Comparison of ENCODE assay signal across 19 mouse cellular contexts in the genomic region with DNA sequence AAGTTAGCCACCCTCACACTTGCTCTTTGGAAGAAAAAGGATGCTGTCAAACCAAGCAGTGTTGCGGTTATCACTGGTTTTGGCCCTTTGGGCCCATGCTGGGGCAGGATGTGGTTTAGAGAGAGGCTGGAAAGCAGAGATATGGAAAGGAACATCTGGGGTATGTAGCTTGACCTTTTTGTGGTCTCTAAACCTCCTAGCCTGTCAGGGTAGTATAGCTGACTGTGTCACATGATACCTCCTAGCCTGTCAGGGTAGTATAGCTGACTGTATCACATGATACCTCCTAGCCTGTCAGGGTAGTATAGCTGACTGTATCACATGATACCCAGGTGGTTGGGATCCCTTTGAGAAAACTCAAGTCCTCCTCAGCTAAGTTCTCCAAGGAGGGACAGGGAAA. TPM values are rescaled to one million over a fixed set of nuclear protein-coding genes. Genes with fewer than 3 reads are reported as not detected.
A peak's percentile ranks its signal among the peaks of the same experiment; 100 is the strongest.
DNase-seq lines count a peak whose midpoint lies in the region; ATAC-seq and TF ChIP-seq lines count a peak whose summit lies in the region.
"Had no signal": no experiment of that assay in that cellular context is flagged by ENCODE, and none has a peak within 500 bp of the region (broad histone marks: within the 10 kb centered on the region; RNA-seq: fewer than 3 reads in every experiment).

No protein-coding gene starts in this region.

- no peaks in the 10 kb centered on the region for H3K9me3 ChIP-seq in lung, postnatal 0 days (ENCODE audit: low read length)
- H3K9me3 ChIP-seq in liver, embryonic 16.5 days (replicated peaks; ENCODE audit: control insufficient read depth, low read length) = no peaks in the 10 kb centered on the region
- H3K9me3 ChIP-seq: embryonic facial prominence, embryonic 13.5 days had no signal

- intact Hi-C loops in heart, adult 2 months (cut with DNase I) = no loop called here

- no peak for ATAC-seq in lung, postnatal 0 days
- peak; percentile 43 for ATAC-seq in granulocyte monocyte progenitor cell, adult 5-6 weeks (replicated peaks; ENCODE audit: poor library complexity, severe bottlenecking)
- peak; percentile 67 for ATAC-seq in liver, embryonic 16.5 days (ENCODE audit: low read depth)
- ATAC-seq: Patski had no signal

- H3K27ac ChIP-seq in lung, postnatal 0 days (ENCODE audit: low read length) = no peak overlapping the region
- no peak overlapping the region for H3K27ac ChIP-seq in liver, embryonic 16.5 days (ENCODE audit: low read length)
- H3K27ac ChIP-seq in heart, adult 2 months = no peak overlapping the region

- H3K27me3 ChIP-seq in lung, postnatal 0 days (replicated peaks; ENCODE audit: insufficient read depth, low read length) = peaks cover 6% of the 10 kb centered on the region; the same call in 1 of the 2 replicates
- peaks cover 14% of the 10 kb centered on the region for H3K27me3 ChIP-seq in liver, embryonic 16.5 days (ENCODE audit: control insufficient read depth, insufficient read depth, low read depth, low read length)
- H3K27me3 ChIP-seq in heart, adult 2 months (ENCODE audit: control insufficient read depth, insufficient read depth, low read length) = no peaks in the 10 kb centered on the region

- no peaks in the 10 kb centered on the region for H3K79me2 ChIP-seq in heart, adult 2 months (replicated peaks; ENCODE audit: control insufficient read depth, insufficient read depth, low read length)

- TF ChIP-seq POLR2A in heart, adult 2 months (IDR thresholded peaks at IDR 0.05; ENCODE audit: insufficient read depth, low read depth, low read length) = no peak

- WGBS in lung, postnatal 0 days = 90% methylated on average over 1 of the region's 1 CpGs
- 11% methylated on average over 1 of the region's 1 CpGs for WGBS in liver, embryonic 16.5 days (ENCODE audit: insufficient replicate concordance)
- 78% methylated on average over 1 of the region's 1 CpGs for WGBS in heart, adult 2 months

- no peak for TF ChIP-seq EP300 in lung, postnatal 0 days (IDR thresholded peaks at IDR 0.05)
- no peak for TF ChIP-seq EP300 in heart, adult 2 months (IDR thresholded peaks at IDR 0.05; ENCODE audit: insufficient read depth, low read depth, low read length)

- TF ChIP-seq CTCF in lung, postnatal 0 days (IDR thresholded peaks at IDR 0.05) = no peak
- TF ChIP-seq CTCF in heart, adult 2 months (IDR thresholded peaks at IDR 0.05) = no peak

- DNase-seq in lung, postnatal 0 days (ENCODE audit: low spot score) = peak; percentile 4
- DNase-seq in lung, postnatal 10 days = no peak
- DNase-seq in kidney, postnatal 36 days = no peak
- no peak for DNase-seq in frontal cortex, postnatal 25 days (ENCODE audit: low spot score in 2 of 2)
- DNase-seq in heart, adult 2 months = no peak
- no peak for DNase-seq in neural tube, embryonic 10.5 days (ENCODE audit: extremely low spot score, low spot score)
- DNase-seq: adrenal gland, adult 2 months; cerebellum, adult 9-11 months; heart, adult 18-20 months; heart, postnatal 14 days; left cerebral cortex, postnatal 4 days; lung, embryonic 14.5 days; spleen, adult 18-20 months had no signal

- H3K9ac ChIP-seq in lung, postnatal 0 days (replicated peaks; ENCODE audit: low read depth) = no peak overlapping the region
- H3K9ac ChIP-seq in liver, embryonic 16.5 days (ENCODE audit: low read depth, low read length) = no peak overlapping the region
- no peak overlapping the region for H3K9ac ChIP-seq in heart, adult 2 months (ENCODE audit: low read depth, low read length)
- H3K9ac ChIP-seq: embryonic facial prominence, embryonic 13.5 days; lung, embryonic 14.5 days had no signal

- peaks cover 8% of the 10 kb centered on the region for H3K4me1 ChIP-seq in lung, postnatal 0 days (ENCODE audit: insufficient read depth, low read depth, low read length)
- peaks cover 17% of the 10 kb centered on the region for H3K4me1 ChIP-seq in liver, embryonic 16.5 days (ENCODE audit: control insufficient read depth, low read depth, low read length)
- peaks cover 4% of the 10 kb centered on the region for H3K4me1 ChIP-seq in heart, adult 2 months (ENCODE audit: control insufficient read depth, insufficient read depth, low read length)

- H3K4me2 ChIP-seq in lung, postnatal 0 days (replicated peaks; ENCODE audit: low read depth, low read length) = no peak overlapping the region
- no peak overlapping the region for H3K4me2 ChIP-seq in liver, embryonic 16.5 days (ENCODE audit: low read depth, low read length)
- H3K4me2 ChIP-seq: lung, embryonic 14.5 days; midbrain, embryonic 11.5 days had no signal

- no peak overlapping the region for H3K4me3 ChIP-seq in lung, postnatal 0 days (ENCODE audit: low read depth, low read length)
- H3K4me3 ChIP-seq in liver, embryonic 16.5 days (ENCODE audit: low read depth, low read length) = no peak overlapping the region
- no peak overlapping the region for H3K4me3 ChIP-seq in heart, adult 2 months
- H3K4me3 ChIP-seq: embryonic facial prominence, embryonic 13.5 days had no signal

- no peaks in the 10 kb centered on the region for H3K36me3 ChIP-seq in lung, postnatal 0 days (ENCODE audit: insufficient read depth, low read length)
- H3K36me3 ChIP-seq in liver, embryonic 16.5 days (ENCODE audit: control insufficient read depth, insufficient read depth) = no peaks in the 10 kb centered on the region
- H3K36me3 ChIP-seq in heart, adult 2 months (ENCODE audit: control insufficient read depth, insufficient read depth, low read length) = no peaks in the 10 kb centered on the region
- H3K36me3 ChIP-seq: embryonic facial prominence, embryonic 13.5 days had no signal

RNA-seq across cellular contexts. Expression of a gene that starts 1.2 kb away (rescaled TPM):
- 7.7 and 9.9 TPM in 2 replicates for polyA plus RNA-seq in lung, postnatal 0 days (2015; fragmentation: Nextera tagmentation; extraction: Ambion mirVana)
- 11.0 and 16.9 TPM in 2 replicates for total RNA-seq in granulocyte monocyte progenitor cell, adult 5-6 weeks (2014; fragmentation: Nextera tagmentation)
- total RNA-seq in granulocyte monocyte progenitor cell, adult 5-6 weeks (2017) = 10.3 and 10.8 TPM in 2 replicates
- 5.4 and 5.5 TPM in 2 replicates for polyA plus RNA-seq in liver, embryonic 16.5 days (2015; fragmentation: Nextera tagmentation; extraction: Ambion mirVana)
- 1 to 10 TPM; 7.7 to 8.2 TPM for total RNA-seq in heart, adult 2 months (2021)
- 7.7 and 18.7 TPM in 2 replicates for polyA plus RNA-seq in heart, adult 2 months (2012; rRNA removed)

RNA-seq across cellular contexts. Expression of a gene that starts 1.6 kb away (rescaled TPM):
- 4.0 and 4.2 TPM in 2 replicates for polyA plus RNA-seq in lung, postnatal 0 days (2015; fragmentation: Nextera tagmentation; extraction: Ambion mirVana)
- total RNA-seq in granulocyte monocyte progenitor cell, adult 5-6 weeks (2014; fragmentation: Nextera tagmentation) = 4.3 and 12.5 TPM in 2 replicates
- 1.2 and 1.9 TPM in 2 replicates for total RNA-seq in granulocyte monocyte progenitor cell, adult 5-6 weeks (2017)
- polyA plus RNA-seq in liver, embryonic 16.5 days (2015; fragmentation: Nextera tagmentation; extraction: Ambion mirVana) = 4.9 and 6.3 TPM in 2 replicates
- total RNA-seq in heart, adult 2 months (2021) = 10 to 100 TPM in 1 of 2 experiments, 1 to 10 TPM in 1; 4.0 to 27.2 TPM
- polyA plus RNA-seq in heart, adult 2 months (2012; rRNA removed) = 8.6 and 21.7 TPM in 2 replicates

RNA-seq across cellular contexts. Expression of a gene that starts 15.2 kb away (rescaled TPM):
- 85.6 and 94.9 TPM in 2 replicates for polyA plus RNA-seq in lung, postnatal 0 days (2015; fragmentation: Nextera tagmentation; extraction: Ambion mirVana)
- 3.1 TPM in 1 of 2 replicates, not detected in the other for total RNA-seq in granulocyte monocyte progenitor cell, adult 5-6 weeks (2014; fragmentation: Nextera tagmentation)
- not detected in 2 replicates for total RNA-seq in granulocyte monocyte progenitor cell, adult 5-6 weeks (2017)
- 0.16 and 0.34 TPM in 2 replicates for polyA plus RNA-seq in liver, embryonic 16.5 days (2015; fragmentation: Nextera tagmentation; extraction: Ambion mirVana)
- total RNA-seq in heart, adult 2 months (2021) = 1 to 10 TPM; 2.5 to 4.9 TPM
- 16.0 and 21.1 TPM in 2 replicates for polyA plus RNA-seq in heart, adult 2 months (2012; rRNA removed)
- polyA plus RNA-seq: midbrain, embryonic 11.5 days; neural tube, embryonic 11.5 days had no signal

RNA-seq across cellular contexts. Expression of a gene that starts 26.4 kb away (rescaled TPM):
- 256 and 260 TPM in 2 replicates for polyA plus RNA-seq in lung, postnatal 0 days (2015; fragmentation: Nextera tagmentation; extraction: Ambion mirVana)
- not detected in 2 replicates for total RNA-seq in granulocyte monocyte progenitor cell, adult 5-6 weeks (2014; fragmentation: Nextera tagmentation)
- total RNA-seq in granulocyte monocyte progenitor cell, adult 5-6 weeks (2017) = not detected in 2 replicates
- polyA plus RNA-seq in liver, embryonic 16.5 days (2015; fragmentation: Nextera tagmentation; extraction: Ambion mirVana) = 15.7 and 16.0 TPM in 2 replicates
- total RNA-seq in heart, adult 2 months (2021) = 10 to 100 TPM; 58.5 to 81.3 TPM
- polyA plus RNA-seq in heart, adult 2 months (2012; rRNA removed) = 77.1 and 87.2 TPM in 2 replicates

RNA-seq across cellular contexts. Expression of a gene that starts 59.2 kb away (rescaled TPM):
- 19.2 and 21.6 TPM in 2 replicates for polyA plus RNA-seq in lung, postnatal 0 days (2015; fragmentation: Nextera tagmentation; extraction: Ambion mirVana)
- 1.3 and 2.4 TPM in 2 replicates for total RNA-seq in granulocyte monocyte progenitor cell, adult 5-6 weeks (2014; fragmentation: Nextera tagmentation)
- total RNA-seq in granulocyte monocyte progenitor cell, adult 5-6 weeks (2017) = 1.2 and 2.2 TPM in 2 replicates
- polyA plus RNA-seq in liver, embryonic 16.5 days (2015; fragmentation: Nextera tagmentation; extraction: Ambion mirVana) = 1.9 and 2.1 TPM in 2 replicates
- 1 to 10 TPM; 1.9 to 3.8 TPM for total RNA-seq in heart, adult 2 months (2021)
- polyA plus RNA-seq in heart, adult 2 months (2012; rRNA removed) = 1.6 and 2.3 TPM in 2 replicates

Comparison
In these comparisons a context has a peak if more than half of its experiments do, and no peak if none do; other contexts are left out.
1. RNA of a gene that starts 15.2 kb away (polyA plus RNA-seq): 85.6 to 94.9 TPM in lung, postnatal 0 days and 16.0 to 21.1 TPM in heart, adult 2 months; 0.16 to 0.34 TPM in liver, embryonic 16.5 days; every median in the first group is over 10 times any median in the second.